12 mouse cellular contexts compared by ENCODE assay signal in genomic region chr10:17418227-17418685, GRCm38 (mm10).
DNase-seq lines count a peak whose midpoint lies in the region; ATAC-seq lines count a peak whose summit lies in the region.
"Had no signal": no experiment of that assay in that cellular context is flagged by ENCODE, and none has a peak within 500 bp of the region (broad histone marks: within the 10 kb centered on the region; RNA-seq: fewer than 3 reads in every experiment).

No protein-coding gene starts in this region.

- no peaks in the 10 kb centered on the region for H3K27me3 ChIP-seq in splenic B cell, adult 2 months (ENCODE audit: control insufficient read depth, insufficient read depth, low read length, poor library complexity, severe bottlenecking)
- no peaks in the 10 kb centered on the region for H3K27me3 ChIP-seq in intestine, embryonic 15.5 days (replicated peaks)

- no peaks in the 10 kb centered on the region for H3K36me3 ChIP-seq in splenic B cell, adult 2 months (ENCODE audit: control insufficient read depth, insufficient read depth, low read length, poor library complexity, severe bottlenecking)
- H3K36me3 ChIP-seq in intestine, embryonic 15.5 days = no peaks in the 10 kb centered on the region
- H3K36me3 ChIP-seq: G1E had no signal

- intact Hi-C loops in heart, postnatal 25 days (cut with DNase I) = no loop called here
- intact Hi-C loops in left cerebral cortex, postnatal 14 days (cut with DNase I) = no loop called here

- H3K9me3 ChIP-seq in intestine, embryonic 15.5 days = no peaks in the 10 kb centered on the region
- H3K9me3 ChIP-seq: G1E had no signal

- no peak for ATAC-seq in intestine, embryonic 15.5 days
- no peak for ATAC-seq in erythroblast, adult 5-6 weeks (replicated peaks; ENCODE audit: low FRiP score, poor library complexity, severe bottlenecking)
- ATAC-seq: midbrain, embryonic 16.5 days had no signal

- no peaks in the 10 kb centered on the region for H3K4me1 ChIP-seq in intestine, embryonic 15.5 days (replicated peaks)

- WGBS in intestine, embryonic 15.5 days = 69% methylated on average over 7 of the region's 7 CpGs

- H3K9ac ChIP-seq in intestine, embryonic 15.5 days = no peak overlapping the region

- peak; percentile 45 to 66 for DNase-seq in heart, adult 18-20 months
- DNase-seq in heart, postnatal 25 days (ENCODE audit: low spot score) = no peak
- DNase-seq in spleen, adult 18-20 months = peak; percentile 17 to 42
- no peak for DNase-seq in spleen, adult 12 weeks (ENCODE audit: low spot score)
- peak; percentile 21 to 31 for DNase-seq in left cerebral cortex, postnatal 14 days (ENCODE audit: low spot score in 2 of 2)
- peak; percentile 71 for DNase-seq in splenic B cell, adult 2 months (ENCODE audit: low read depth, low spot score)
- DNase-seq: cerebellum, postnatal 25 days had no signal

- H3K4me3 ChIP-seq in intestine, embryonic 15.5 days (replicated peaks) = no peak overlapping the region
- H3K4me3 ChIP-seq: layer of hippocampus, adult 2 months had no signal

- H3K4me2 ChIP-seq in intestine, embryonic 15.5 days (replicated peaks) = no peak overlapping the region

- H3K27ac ChIP-seq in intestine, embryonic 15.5 days = no peak overlapping the region
- H3K27ac ChIP-seq: layer of hippocampus, adult 2 months had no signal

Comparison
In these comparisons a context has a peak if more than half of its experiments do, and no peak if none do; other contexts are left out.
1. DNase-seq: peak in heart, adult 18-20 months (2 of 2), spleen, adult 18-20 months (2 of 2), left cerebral cortex, postnatal 14 days (2 of 2) and splenic B cell, adult 2 months (single experiment); none in heart, postnatal 25 days (single experiment) and spleen, adult 12 weeks (single experiment).